Mouse (Mus musculus) kidney, postnatal 36 days (tissue): ENCODE measurements at regions not wholly inside any gene's neighbourhood (a gene's known extent, or its start where the extent isn't known, plus 50 kb on each side); places are given as distances from the start of the nearest gene placed in this dataset.
"Not testable (repeated sequence)": the region's sequence is repeated elsewhere in the genome, so short reads cannot be mapped to it uniquely, and the experiment has no call there.

ENCODE experiments used
- DNase-seq, 2 experiments: peaks; one replicate each; pipeline ENCODE4 v3.0.0; 2021 to 2022; ENCODE audit warnings: mixed read lengths in 2 of 2

DNA sequence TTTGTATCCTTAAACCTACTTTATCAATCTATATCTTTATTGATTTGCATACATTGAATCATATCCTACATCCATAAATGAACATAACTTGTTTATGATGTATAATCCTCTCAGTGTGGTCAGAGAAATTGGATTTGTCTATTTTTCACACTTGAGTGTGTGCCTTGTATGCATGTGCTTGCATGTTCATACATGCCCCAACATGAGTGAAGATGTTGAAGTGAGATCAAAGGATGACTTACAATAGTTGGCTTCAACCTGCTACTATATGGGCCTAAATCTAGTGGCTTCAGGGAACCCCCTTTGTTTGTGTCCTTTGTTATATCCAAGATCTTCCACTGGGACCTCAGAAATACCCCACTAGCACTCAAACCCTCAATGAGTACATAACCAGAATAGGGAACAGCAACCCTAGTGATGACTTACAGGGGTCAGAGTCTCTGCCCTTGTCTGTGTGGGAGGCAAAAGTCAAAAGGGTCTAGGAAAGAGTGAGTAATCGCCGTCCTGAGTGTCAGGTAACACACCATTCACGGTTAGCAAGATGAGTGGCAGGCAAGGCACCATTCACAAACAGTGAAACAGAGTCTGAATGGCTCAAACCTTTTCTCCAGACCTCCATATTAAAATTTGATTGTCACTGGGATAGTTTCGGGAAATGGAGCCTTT lies 236.3 kb downstream of the Lpin1 start:
- no peak for DNase-seq

DNA sequence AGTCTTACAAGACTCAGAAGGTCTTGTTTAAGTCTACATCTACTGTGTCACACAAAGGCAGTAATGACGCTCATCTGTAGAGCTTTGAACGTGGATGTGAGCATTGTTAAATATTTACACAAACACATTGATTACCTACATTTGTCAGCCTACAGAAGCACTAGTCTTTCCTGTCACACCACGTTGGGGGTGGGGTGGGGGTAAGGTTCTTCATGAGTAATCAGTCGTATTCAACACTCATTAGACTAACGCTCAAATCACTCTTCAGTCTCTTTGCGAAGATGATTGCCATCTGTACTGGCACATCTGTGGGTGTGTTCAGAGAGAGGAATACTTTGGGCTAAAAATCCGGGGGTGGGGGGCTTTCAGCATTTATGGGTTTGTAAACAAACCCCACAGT lies 240.7 kb downstream of the Lpin1 start:
- DNase-seq: no peak

DNA sequence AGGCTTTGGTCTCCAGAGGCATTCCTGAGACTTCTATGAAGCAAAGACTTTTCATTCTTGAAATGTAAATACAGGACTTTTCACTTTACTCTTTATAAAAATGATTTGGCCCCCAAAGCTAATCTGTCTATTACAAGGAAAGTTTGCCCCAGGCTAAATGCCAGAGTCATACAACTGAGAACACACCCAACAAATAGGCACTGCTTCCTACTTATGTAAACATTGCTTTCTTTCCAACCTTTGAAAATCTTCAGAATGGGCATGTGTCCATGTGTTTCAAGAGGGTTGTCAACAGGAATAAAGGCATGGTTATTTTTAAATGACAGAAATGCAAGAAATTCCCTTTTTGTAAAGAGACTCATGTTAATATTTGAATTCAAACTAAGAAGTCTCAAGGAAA lies 248.4 kb downstream of the Lpin1 start:
- no peak for DNase-seq

DNA sequence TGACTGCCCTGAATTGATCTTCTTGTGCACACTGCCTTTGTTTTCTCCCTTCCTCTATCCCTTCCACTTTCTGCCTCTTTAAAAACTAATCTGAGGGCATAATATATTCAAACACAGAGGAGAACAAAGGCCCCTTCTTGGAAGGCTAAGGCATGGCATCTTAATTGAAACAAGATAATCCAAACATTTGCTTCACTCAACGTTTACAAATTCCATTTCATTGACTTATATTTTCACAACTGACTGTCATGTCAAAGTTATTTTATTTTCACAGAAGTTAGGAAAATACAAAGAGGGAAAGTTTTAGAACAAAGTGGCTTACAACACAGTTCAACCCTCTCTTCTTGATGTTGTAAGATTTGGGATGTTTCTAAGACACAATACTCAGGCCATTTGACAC lies 251.9 kb downstream of the Lpin1 start:
- DNase-seq: no peak

DNA sequence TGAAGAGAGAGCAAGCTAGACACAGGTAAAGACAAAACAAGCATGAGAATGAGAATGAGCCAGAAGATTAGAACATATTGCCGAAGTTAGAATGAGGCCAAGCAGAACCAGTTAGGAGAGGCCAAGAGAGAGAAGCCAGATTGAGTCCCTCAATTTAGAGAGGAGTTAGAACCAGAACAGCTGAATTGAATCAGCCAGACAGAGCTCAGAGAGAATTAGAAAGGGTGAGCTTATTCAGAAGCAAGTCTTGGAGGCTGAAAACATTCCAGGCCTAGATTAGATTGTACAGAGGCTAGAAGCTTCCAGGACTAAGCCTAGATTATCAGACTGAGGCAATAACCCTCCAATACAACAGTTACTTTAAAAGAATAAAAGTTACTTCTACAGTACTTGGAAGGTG lies 256.1 kb downstream of the Lpin1 start:
- DNase-seq: no peak

DNA sequence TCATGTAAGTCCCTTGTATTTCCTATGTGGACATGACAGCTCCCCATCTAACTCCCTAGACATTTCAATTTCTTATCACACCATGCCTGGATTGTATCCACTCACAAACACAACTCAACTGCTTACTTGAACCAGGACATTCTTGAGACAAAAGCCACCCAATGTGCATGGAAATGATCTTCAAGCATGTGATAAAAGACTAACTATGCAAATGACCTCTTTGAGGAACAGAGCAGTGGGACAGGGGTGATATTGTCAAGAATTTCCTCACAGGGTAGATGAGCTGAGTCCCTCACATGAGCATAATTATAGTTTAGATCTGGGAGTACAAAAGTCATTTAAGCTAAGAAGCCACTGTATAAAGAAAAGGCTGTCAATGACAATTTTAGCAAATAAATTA lies 259.0 kb downstream of the Lpin1 start:
- no peak for DNase-seq

DNA sequence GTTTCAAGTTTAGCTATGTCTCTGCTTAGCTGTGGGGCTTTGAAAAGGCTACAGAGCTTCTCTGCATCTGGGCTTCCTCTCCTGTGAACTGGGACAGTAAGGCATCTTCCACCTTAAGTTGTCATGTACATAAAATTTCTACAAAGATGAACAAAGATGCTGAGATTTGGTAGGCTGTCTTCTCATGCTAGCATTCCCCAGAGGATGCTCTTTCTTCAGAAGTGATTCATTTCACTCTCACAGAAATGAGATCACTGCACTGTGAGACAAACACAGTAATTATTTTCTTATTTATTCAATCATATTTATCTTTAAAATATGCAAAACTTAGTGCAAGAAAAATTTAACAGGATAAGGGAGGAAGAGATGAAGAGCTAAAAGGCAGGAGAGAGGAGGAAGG lies 261.5 kb downstream of the Lpin1 start:
- no peak for DNase-seq

DNA sequence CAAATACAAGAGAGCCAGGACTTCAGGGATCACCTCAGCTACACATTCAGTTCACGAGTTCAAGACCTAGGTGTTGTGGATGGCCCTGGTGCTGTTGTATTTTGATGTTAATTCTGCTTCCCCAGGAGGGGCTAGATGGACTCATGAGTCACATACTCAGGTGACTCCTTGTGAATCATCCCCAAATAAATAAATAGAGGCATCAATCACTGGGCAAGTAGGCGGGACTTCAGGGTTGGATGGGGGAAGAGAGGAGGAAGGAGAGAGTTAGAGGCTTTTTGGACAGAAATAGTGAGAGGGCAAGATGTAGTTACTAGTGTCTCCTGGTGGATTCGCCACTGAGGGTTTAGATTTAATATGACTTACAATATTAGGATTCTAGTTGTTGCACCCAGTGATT lies 266.7 kb downstream of the Lpin1 start:
- no peak for DNase-seq

DNA sequence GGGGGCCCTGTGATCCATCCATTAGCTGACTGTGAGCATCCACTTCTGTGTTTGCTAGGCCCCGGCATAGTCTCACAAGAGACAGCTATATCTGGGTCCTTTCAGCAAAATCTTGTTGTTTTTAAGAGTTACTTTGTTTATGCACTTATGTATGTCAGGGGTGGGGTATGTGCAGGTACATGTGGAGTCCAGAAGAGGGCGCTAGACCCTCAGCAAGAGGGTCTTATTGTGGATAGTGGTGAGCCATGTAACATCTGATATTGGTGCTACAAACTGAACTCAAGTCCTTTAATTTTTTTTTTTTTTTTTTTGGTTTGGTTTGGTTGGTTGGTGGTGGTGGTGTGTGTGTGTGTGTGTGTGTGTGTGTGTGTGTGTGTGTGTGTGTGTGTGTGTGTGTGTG lies 268.7 kb downstream of the Lpin1 start:
- DNase-seq: not testable (repeated sequence)

DNA sequence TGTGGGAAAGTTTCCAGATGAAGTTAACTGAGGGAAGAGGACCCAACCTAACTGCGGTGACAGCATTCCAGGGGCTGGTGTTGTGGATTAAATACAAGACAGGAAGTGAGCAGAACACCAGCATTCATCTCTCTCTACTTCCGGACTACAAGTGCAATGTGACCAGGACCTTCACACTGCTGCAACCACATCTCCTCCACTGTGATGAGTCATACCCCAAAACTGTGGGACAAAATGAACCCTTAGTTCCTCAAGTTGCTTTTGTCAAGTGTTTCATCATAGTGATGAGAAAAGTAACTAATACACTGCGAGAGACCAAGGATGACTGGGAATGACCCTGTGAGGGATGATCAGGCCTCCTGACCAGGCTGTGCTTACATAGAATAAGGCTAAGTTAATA lies 279.3 kb downstream of the Lpin1 start:
- no peak for DNase-seq

DNA sequence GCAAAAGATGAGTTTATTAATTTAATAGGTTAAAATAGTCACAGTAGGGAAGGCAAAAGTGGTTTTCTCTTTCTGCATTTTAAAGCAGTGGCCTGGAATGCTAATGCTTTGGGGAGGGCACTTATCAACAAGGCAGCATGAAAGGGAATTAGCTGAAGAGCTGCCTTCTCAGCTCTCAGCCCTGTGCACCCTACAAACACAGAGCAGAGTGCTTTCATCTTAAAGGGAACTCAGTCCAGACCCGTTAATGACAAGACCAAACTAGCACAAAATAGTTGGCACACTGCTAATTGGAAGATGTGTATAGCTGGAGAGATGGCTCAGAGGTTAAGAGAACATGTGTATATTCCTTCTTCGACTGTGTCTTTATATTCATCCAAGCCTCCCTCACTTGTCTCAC lies 281.6 kb downstream of the Lpin1 start:
- DNase-seq: no peak

DNA sequence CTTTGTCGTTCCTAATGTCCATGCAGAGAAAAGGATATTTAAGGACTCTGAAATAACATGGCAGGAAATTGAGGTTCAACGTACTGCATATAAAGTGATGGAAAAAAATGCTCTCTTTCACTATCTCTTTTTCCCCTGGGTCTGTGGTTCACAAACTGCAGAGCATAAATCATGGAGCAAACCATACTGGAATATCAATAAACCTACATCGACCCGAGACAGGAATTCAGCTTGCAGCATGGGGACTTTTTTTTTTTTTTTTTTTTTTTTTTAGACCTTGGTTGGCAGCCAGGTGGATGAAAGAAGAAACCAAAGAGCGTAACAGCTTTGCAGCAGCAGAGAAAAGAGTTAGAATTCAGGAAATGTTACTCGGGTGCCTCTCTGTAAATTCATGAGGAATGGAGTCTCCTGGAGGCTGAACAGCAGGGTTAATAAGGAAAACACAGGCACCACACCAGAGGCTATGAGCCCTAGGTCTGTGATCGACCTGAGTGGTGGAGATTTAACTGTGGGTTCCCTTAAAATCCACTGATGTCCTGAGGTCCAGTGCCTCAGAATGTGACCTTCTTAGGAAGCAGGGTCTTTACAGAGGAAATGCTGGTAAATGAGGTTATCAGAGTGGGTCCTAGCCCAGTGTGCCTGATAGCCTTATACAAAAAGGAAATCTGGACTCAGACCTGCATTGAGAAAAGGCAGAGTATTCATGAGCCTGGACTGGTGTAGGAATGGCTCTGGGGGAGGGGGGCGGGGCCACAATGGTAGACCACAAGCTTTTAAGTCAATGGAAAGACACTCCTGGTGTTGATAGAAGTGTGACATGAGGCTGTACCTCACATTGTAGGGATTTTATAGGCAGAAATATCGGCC lies 290.0 kb downstream of the Lpin1 start:
- DNase-seq: no peak

DNA sequence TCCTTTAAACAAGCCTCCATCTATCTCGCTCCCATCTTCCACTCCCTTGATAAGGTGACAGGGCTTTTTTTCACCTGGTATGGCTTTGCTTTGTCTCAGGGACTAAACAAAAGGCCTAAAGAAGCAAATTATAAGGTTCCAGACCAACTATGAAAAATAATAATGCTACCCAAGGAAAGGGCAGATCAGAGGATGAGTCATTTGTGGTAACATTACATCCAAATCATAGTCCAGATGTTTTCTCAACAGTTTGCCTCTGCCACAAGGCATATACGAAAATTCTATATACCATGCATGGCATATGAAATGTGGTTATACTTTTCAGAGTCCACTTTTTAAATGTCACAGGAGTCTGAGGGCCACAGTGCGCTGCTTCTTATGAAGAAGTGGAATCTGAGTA lies 302.7 kb downstream of the Lpin1 start:
- no peak for DNase-seq

DNA sequence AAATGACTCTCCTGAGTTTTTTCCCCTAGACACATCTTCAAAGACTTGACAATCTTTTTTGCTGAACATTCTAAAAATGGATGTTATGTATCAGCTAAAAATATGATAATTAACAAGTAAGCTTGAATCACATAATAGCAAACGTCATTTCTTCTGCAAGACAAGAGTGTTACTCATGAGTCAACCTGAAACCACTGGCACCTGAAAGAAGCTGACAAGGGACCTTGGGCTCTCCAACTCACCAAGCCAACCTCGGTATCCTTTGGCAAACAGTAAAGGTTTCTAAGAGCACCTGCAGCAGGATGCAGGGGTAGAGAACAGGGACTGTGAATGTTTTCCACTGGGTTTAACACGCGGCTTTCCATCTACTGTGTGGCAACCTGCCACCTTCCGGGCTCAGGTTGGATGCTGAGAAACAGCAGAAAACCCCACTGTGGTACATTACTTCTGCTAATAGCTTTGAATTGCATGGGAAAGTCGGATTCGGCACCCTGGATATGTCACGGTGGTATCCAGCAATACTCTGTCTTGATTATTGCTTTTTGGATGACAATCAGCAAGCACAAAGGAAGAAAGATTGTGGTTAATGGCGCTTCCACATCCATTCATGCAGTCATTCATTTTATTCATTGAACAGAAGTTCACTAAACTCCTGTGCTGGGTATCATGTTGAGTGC lies 305.9 kb downstream of the Lpin1 start:
- no peak for DNase-seq

DNA sequence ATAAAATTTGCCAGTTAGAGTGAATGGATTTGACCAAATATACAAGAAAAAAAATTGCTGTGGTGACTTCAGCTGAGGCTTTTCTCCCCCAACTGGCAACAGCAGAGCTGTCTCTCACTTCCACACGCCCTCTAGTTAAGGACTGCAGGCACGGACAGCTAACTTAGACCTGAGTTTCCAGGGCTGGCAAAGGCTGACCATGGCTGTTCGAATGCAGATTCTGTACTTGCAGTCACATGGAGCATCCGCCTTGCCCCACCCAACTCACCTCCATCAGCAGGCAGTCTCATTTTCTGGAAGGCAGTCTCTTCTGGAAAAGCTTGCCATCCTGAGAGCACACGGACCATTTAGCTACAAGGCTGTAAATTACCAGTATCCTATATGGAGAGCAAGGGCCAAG lies 325.7 kb downstream of the Lpin1 start:
- DNase-seq: no peak

DNA sequence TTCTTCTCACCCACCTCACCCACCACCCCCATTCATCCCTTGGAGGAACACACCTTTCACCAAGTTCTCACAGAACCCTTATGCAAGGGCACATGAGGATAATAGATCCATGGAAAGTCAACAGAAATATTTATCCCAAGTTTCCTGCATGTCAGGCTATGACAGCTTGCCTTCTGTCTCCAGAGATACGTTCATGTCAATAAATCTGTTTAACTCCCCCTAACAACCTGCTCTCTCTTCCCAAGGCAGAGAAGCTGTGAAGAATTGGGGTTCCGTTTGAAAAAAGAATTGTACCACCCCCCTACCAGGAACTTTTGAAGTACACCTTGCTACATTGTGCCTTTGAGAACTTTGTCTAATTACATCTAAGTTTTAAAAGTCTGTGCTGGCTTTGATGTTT lies 331.6 kb downstream of the Lpin1 start:
- no peak for DNase-seq

DNA sequence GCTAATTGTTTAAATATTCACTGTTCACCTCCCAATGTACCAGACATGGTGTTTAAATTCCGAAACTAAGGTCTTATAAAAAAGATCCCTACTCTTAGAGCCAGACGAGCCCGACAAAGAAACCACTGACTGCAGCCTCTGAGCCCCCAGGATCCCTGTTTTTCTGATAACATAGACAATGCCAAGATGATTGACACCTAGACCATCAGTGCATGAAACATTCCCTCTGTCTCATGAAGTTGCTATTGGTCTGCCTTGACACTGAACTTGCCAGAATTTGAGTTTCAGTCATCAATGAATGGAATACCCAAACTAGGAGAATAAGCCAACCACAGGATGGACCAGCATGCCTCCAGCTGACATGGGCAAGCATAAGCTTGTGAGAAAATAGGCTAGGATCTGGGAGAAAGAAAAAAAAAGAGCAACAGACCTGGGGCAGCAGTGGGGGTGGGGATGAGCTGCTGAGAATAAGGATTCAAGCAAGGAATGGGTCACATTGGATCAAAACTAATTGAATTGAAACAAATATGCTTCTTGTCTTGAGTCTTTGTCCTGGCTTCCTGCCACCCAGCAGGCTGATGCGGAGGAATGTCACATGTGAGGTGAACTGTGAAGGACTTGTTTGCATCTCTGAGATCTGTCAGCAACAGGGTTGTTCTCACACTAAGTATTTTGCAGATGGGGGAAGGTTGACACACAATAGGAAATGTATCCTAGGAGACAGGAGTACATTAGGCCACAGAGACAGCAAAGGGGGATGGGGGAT lies 333.0 kb downstream of the Lpin1 start:
- peak in 1 of 2 experiments; percentile 5 for DNase-seq

DNA sequence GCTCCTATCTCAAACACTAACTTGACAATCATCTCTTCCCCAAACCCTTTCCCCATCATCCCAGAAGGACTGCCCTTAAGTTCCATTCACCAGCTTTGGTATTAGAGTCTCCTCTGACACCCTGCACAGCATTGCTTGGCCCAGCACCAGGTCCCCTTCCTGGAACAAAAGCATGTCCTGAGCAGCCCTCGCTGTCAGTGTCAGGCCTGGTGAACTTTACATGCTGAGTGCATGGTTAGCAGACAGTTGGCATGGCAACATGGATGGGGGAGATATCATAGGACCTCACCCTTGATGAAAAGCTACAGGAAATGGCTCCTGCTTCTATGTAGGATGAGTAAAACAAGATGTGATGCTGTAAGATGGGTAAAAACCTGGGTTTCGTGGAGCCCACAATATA lies 333.6 kb downstream of the Lpin1 start:
- no peak for DNase-seq

DNA sequence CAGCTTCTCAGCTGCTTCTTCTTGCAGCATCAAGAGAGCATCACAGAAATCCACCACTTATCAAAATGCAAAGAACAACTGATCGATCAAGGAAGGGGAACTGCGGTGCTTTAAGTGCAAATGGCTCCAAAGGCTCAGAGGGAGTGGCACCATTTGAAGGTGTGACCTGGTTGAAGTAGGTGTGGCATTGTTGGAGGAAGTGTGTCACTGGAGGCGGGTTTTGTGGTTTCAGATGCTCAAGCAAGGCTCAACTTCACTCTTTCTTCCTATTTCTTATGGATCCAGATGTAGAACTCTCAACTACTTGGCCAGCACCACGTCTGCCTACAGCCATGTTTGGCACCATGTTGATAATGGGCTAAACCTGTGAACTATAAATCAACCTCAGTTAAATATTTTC lies 334.5 kb downstream of the Lpin1 start:
- DNase-seq: no peak

DNA sequence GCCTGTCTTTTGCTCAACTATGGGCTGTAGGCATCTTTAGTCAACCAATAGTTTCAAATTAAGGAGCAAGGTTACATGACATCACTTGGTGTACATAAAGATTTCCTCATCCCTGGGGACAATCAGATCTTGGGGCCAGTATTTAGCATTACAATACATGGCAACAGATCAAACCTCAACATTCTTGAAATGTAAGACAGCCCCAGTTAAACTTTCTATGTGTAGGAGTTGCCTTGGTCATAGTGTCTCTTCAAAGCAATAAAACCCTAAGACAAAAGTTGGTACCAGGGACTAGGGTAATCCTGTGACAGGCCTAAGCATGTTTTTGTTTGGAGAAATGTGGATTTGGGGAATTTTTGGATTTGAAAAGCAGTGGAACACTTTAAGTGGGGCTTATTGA lies 338.3 kb downstream of the Lpin1 start:
- no peak for DNase-seq

DNA sequence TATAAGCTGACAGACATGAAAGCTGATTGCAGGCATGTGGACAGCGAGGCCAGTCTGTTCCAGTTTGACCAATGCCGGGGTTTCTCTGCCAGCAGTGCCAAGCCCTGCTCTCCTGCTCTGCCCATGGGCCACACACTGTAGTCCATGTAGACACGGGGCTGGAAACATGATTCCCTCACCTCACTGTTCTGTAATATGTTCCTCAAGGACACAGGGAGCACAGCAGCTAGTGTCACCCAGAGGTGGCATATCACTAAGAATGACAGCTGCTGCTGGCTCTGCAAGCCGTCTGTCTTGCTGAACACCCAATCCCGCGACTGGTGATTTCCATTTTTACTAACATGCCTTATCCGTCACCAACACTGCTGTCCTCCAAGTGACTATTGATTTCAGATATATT lies 339.9 kb downstream of the Lpin1 start:
- no peak for DNase-seq

DNA sequence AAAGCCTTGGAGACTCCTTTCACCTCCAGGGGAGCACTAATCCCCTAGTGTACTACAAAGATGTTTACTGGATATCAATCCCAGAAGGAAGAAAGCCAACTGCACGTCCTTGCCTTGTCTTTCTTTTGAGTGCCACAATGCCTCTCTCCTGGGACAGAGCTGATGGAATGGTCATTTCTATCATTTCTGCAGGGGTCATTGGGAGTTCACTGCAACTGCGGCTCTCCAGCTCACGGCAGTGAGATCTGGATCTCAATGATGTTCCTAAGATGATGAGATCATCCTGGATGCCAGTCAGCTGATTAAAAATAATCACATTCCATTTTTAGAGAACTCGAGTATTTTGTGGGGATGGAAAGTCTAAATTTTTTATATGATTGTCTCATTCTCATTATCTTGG lies 341.1 kb downstream of the Lpin1 start:
- DNase-seq: no peak

DNA sequence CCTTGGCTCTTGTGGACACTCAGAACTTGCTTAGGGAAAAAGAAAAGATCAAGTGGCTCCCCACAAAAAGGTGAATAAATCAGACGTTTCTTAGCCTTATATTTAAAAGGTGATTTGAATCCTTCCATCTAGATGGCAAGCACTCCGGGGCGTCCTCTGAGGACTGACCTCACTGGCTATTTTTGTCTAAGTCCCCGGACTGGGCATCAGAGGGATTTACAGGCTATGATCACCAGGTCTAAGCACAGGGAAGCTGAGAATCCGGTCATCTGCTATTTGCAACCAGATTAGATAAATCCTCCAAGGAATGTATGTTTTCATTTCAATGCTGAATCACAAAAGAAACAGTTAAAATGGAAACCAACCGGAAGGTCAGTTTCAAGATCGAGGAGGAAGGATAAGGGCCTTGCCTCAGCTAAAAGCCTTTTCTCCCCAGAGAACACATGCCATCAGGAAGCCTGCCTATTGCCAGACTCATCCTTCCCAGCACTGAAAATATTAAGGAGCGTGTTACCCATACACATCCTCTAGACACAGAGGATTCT lies 342.1 kb downstream of the Lpin1 start:
- DNase-seq: no peak
